Mouse (Mus musculus) G1E (cell line): ENCODE results near the gene Smim24. TPM values are rescaled to one million over a fixed set of nuclear protein-coding genes. Genes with fewer than 3 reads are reported as not detected.
A peak's percentile ranks its signal among the peaks of the same experiment; 100 is the strongest.

ENCODE experiments used
- ATAC-seq: 2 replicates; pipeline ENCODE4 v1.8.0; 2016; ENCODE audit warnings: mild to moderate bottlenecking; ENCODE audit not compliant: insufficient number of reproducible peaks, poor library complexity, low FRiP score, severe bottlenecking; ENCODE audit errors: extremely low read depth
- DNase-seq: peaks from one replicate; pipeline ENCODE4 v3.0.0; 2012; ENCODE audit warnings: low spot score
- H3K27me3 ChIP-seq: 2 replicates; pipeline ENCODE4 v1.6.1; 2012; ENCODE audit warnings: mild to moderate bottlenecking, low read length, inconsistent platforms; ENCODE audit not compliant: insufficient read depth
- H3K36me3 ChIP-seq: replicated peaks from 2 replicates; pipeline ENCODE3; 2012; ENCODE audit warnings: mild to moderate bottlenecking, inconsistent platforms
- H3K4me1 ChIP-seq: 2 replicates; pipeline ENCODE4 v1.6.1; 2012; ENCODE audit warnings: low read depth, low read length, inconsistent platforms, mixed read lengths; ENCODE audit not compliant: insufficient read depth
- H3K4me3 ChIP-seq: 2 replicates; pipeline ENCODE4 v1.5.1; 2012; ENCODE audit warnings: low read depth, mild to moderate bottlenecking, inconsistent platforms, low read length, moderate library complexity, mixed read lengths
- H3K9me3 ChIP-seq: replicated peaks from 2 replicates; pipeline ENCODE4 v1.6.1; 2012; ENCODE audit warnings: inconsistent platforms
- CTCF ChIP-seq: IDR thresholded peaks from 2 replicates; pipeline ENCODE4 v1.5.1; 2012; ENCODE audit warnings: low read depth, low read length, inconsistent platforms, mixed read lengths
- GATA1 ChIP-seq: IDR thresholded peaks from 2 replicates; pipeline ENCODE4 v1.6.1; 2012; ENCODE audit warnings: borderline replicate concordance, low read length, inconsistent platforms, mixed read lengths
- GATA2 ChIP-seq: IDR thresholded peaks from 2 replicates; pipeline ENCODE4 v1.6.1; 2012; ENCODE audit warnings: low read depth, low read length, inconsistent platforms, borderline replicate concordance
- POLR2AphosphoS5 ChIP-seq: IDR thresholded peaks from 2 replicates; pipeline ENCODE4 v1.6.1; 2012; ENCODE audit warnings: low read depth, low read length, inconsistent platforms; ENCODE audit not compliant: insufficient replicate concordance
- TAL1 ChIP-seq: conservative IDR thresholded peaks from 2 replicates; pipeline ENCODE4 v1.6.1; 2012; ENCODE audit warnings: low read depth, low read length, inconsistent platforms, mixed read lengths
- polyA plus RNA-seq: library from polyadenylated mRNA; stranded (reverse); fragments of >175 nt; gene quantifications from 2 replicates; pipeline ENCODE4 v1.2.3, GENCODE M21; 2012
- total RNA-seq, 2 experiments: library from RNA; stranded (forward) in 1 of 2; stranded (reverse) in 1 of 2; fragments of 200-1000 nt in 1 of 2; fragments of >200 nt in 1 of 2; fragmentation: Nextera tagmentation in 1 of 2; gene quantifications; 2 replicates each; pipeline ENCODE4 v1.2.3; 2014 to 2017

The Smim24 gene
- total and polyA plus RNA-seq, 3 experiments, result 1.6 to 13.8 (median 3.5) TPM

GRCm38 (mm10) chr10:81431526-81432168, 38.8 kb downstream of the Smim24 start:
- DNase-seq (no peak), ATAC-seq (no peak)
- Histone ChIP-seq H3K36me3 (no peaks in the 10 kb centered on the region), H3K9me3 (no peaks in the 10 kb centered on the region), H3K4me1 (peaks cover 61% of the 10 kb centered on the region), H3K4me3 (peak overlapping the region; percentile 77; the same call in 1 of the 2 replicates), H3K27me3 (peaks cover 63% of the 10 kb centered on the region)
- no peak for TF ChIP-seq TAL1
- TF ChIP-seq GATA1, result no peak
- no peak for TF ChIP-seq GATA2
- no peak for TF ChIP-seq POLR2AphosphoS5
- TF ChIP-seq CTCF, result no peak

- ATAC-seq (no peak), DNase-seq (no peak)
- Histone ChIP-seq H3K4me1 (peaks cover 55% of the 10 kb centered on the region), H3K27me3 (peaks cover 56% of the 10 kb centered on the region), H3K36me3 (no peaks in the 10 kb centered on the region), H3K4me3 (no peak overlapping the region; the same call in 1 of the 2 replicates), H3K9me3 (no peaks in the 10 kb centered on the region)
- no peak for TF ChIP-seq TAL1
- no peak for TF ChIP-seq GATA1
- TF ChIP-seq GATA2, result no peak
- TF ChIP-seq POLR2AphosphoS5, result no peak
- TF ChIP-seq CTCF, result no peak
These were observed 39.5 kb downstream of the Smim24 start for GRCm38 (mm10) chr10:81432169-81432867.

- Histone ChIP-seq H3K36me3 (no peaks in the 10 kb centered on the region), H3K4me1 (peaks cover 53% of the 10 kb centered on the region), H3K27me3 (peaks cover 51% of the 10 kb centered on the region), H3K9me3 (no peaks in the 10 kb centered on the region), H3K4me3 (peak overlapping the region; percentile 28; the same call in 1 of the 2 replicates)
- ATAC-seq, result peak; percentile 79
- TF ChIP-seq TAL1 (no peak), POLR2AphosphoS5 (no peak), GATA1 (no peak), CTCF (no peak), GATA2 (no peak)
- peak; percentile 98 for DNase-seq
These were observed 40.0 kb downstream of the Smim24 start for GRCm38 (mm10) chr10:81432868-81433262.

- peaks cover 53% of the 10 kb centered on the region for H3K4me1 ChIP-seq
- H3K9me3 ChIP-seq, result no peaks in the 10 kb centered on the region
- no peaks in the 10 kb centered on the region for H3K36me3 ChIP-seq
- DNase-seq, result no peak
- no peak for ATAC-seq
- H3K27me3 ChIP-seq, result peaks cover 43% of the 10 kb centered on the region
- H3K4me3 ChIP-seq, result no peak overlapping the region; the same call in 1 of the 2 replicates
- TF ChIP-seq POLR2AphosphoS5 (no peak), CTCF (no peak), GATA1 (no peak), GATA2 (no peak), TAL1 (no peak)
These were observed 40.9 kb downstream of the Smim24 start for GRCm38 (mm10) chr10:81433541-81434289.

GRCm38 (mm10) chr10:81434361-81435263, 41.8 kb downstream of the Smim24 start:
- peaks cover 38% of the 10 kb centered on the region for H3K27me3 ChIP-seq
- TF ChIP-seq POLR2AphosphoS5 (no peak), CTCF (no peak), GATA2 (no peak), GATA1 (no peak), TAL1 (no peak)
- DNase-seq (no peak), ATAC-seq (no peak)
- H3K9me3 ChIP-seq, result no peaks in the 10 kb centered on the region
- H3K36me3 ChIP-seq, result no peaks in the 10 kb centered on the region
- no peak overlapping the region for H3K4me3 ChIP-seq
- H3K4me1 ChIP-seq, result peaks cover 44% of the 10 kb centered on the region
